Mouse (Mus musculus): ENCODE results near the gene Mitf.

The Mitf gene

GRCm38 (mm10) chr6:97826642-97827275, 19.9 kb downstream of the Mitf start:
- no peak for DNase-seq (ENCODE audit: low read depth)

GRCm38 (mm10) chr6:97828021-97828420, 21.2 kb downstream of the Mitf start:
- no peak for DNase-seq (ENCODE audit: low read depth)

- no peak for DNase-seq (ENCODE audit: low read depth)
Measured at GRCm38 (mm10) chr6:97828822-97829719, 22.2 kb downstream of the Mitf start.

GRCm38 (mm10) chr6:97832501-97832900, 25.6 kb downstream of the Mitf start:
- DNase-seq (ENCODE audit: low read depth), result no peak

- DNase-seq (ENCODE audit: low read depth), result no peak
Measured at GRCm38 (mm10) chr6:97836176-97836575, 29.3 kb downstream of the Mitf start.

- no peak for DNase-seq (ENCODE audit: low read depth)
Measured at GRCm38 (mm10) chr6:97837711-97838110, 30.9 kb downstream of the Mitf start.

- DNase-seq (ENCODE audit: low read depth), result no peak
Measured at GRCm38 (mm10) chr6:97839568-97839967, 32.7 kb downstream of the Mitf start.

GRCm38 (mm10) chr6:97844112-97844511, 37.3 kb downstream of the Mitf start:
- DNase-seq (ENCODE audit: low read depth), result no peak

- no peak for DNase-seq (ENCODE audit: low read depth)
Measured at GRCm38 (mm10) chr6:97848191-97848857, 41.5 kb downstream of the Mitf start.

- no peak for DNase-seq (ENCODE audit: low read depth)
Measured at GRCm38 (mm10) chr6:97854236-97854635, 47.4 kb downstream of the Mitf start.

- no peak for DNase-seq (ENCODE audit: low read depth)
Measured at GRCm38 (mm10) chr6:97855420-97856170, 48.7 kb downstream of the Mitf start.

GRCm38 (mm10) chr6:97856502-97856901, 49.6 kb downstream of the Mitf start:
- DNase-seq (ENCODE audit: low read depth), result no peak

- DNase-seq (ENCODE audit: low read depth), result no peak
Measured at GRCm38 (mm10) chr6:97857690-97858089, 50.8 kb downstream of the Mitf start.

GRCm38 (mm10) chr6:97866575-97866974, 59.7 kb downstream of the Mitf start:
- DNase-seq (ENCODE audit: low read depth), result no peak

- no peak for DNase-seq (ENCODE audit: low read depth)
Measured at GRCm38 (mm10) chr6:97868005-97868404, 61.2 kb downstream of the Mitf start.

GRCm38 (mm10) chr6:97869953-97870352, 63.1 kb downstream of the Mitf start:
- DNase-seq (ENCODE audit: low read depth), result no peak

GRCm38 (mm10) chr6:97871296-97872030, 64.6 kb downstream of the Mitf start:
- DNase-seq (ENCODE audit: low read depth), result no peak

- DNase-seq (ENCODE audit: low read depth), result no peak
Measured at GRCm38 (mm10) chr6:97873102-97873501, 66.2 kb downstream of the Mitf start.

GRCm38 (mm10) chr6:97876990-97877389, 70.1 kb downstream of the Mitf start:
- DNase-seq (ENCODE audit: low read depth), result no peak

GRCm38 (mm10) chr6:97877492-97877891, 70.6 kb downstream of the Mitf start:
- no peak for DNase-seq (ENCODE audit: low read depth)

- DNase-seq (ENCODE audit: low read depth), result no peak
Measured at GRCm38 (mm10) chr6:97880363-97880762, 73.5 kb downstream of the Mitf start.

Measured in induced T-regulatory cell, adult 2 months (primary cell).